Mouse (Mus musculus) limb, embryonic 11.5 days (tissue): ENCODE data around the gene Myo1d. TPM values are rescaled to one million over a fixed set of nuclear protein-coding genes. Genes with fewer than 3 reads are reported as not detected.

Source experiments
- ATAC-seq: fragments of 200-750 bp; cut with Nextera tagmentation; 2 replicates; pipeline ENCODE4 v1.8.0; 2017; ENCODE audit warnings: low read depth; ENCODE audit not compliant: insufficient number of reproducible peaks, low FRiP score, low TSS enrichment
- DNase-seq: peaks from one replicate; pipeline ENCODE4 v3.0.0-alpha.2; 2015; ENCODE audit warnings: low spot score
- H3K27ac ChIP-seq: fragments of 300-500 bp; sonication (generic); replicated peaks from 2 replicates; pipeline ENCODE4 v1.5.1; 2014; ENCODE audit warnings: low read depth, mild to moderate bottlenecking, low read length
- H3K27me3 ChIP-seq: fragments of 300-500 bp; sonication (generic); 2 replicates; pipeline ENCODE4 v1.6.1; 2014; ENCODE audit warnings: mild to moderate bottlenecking, low read length, mixed read lengths; ENCODE audit not compliant: control insufficient read depth, insufficient read depth
- H3K36me3 ChIP-seq: fragments of 300-500 bp; sonication (generic); 2 replicates; pipeline ENCODE4 v1.6.1; 2014; ENCODE audit warnings: mild to moderate bottlenecking, low read length, moderate library complexity, mixed read lengths; ENCODE audit not compliant: control insufficient read depth, insufficient read depth
- H3K4me1 ChIP-seq: fragments of 300-500 bp; sonication (generic); 2 replicates; pipeline ENCODE4 v1.6.1; 2014; ENCODE audit warnings: low read length, mixed read lengths; ENCODE audit not compliant: control insufficient read depth, insufficient read depth
- H3K4me2 ChIP-seq: fragments of 300-500 bp; sonication (generic); 2 replicates; pipeline ENCODE4 v1.6.1; 2014; ENCODE audit warnings: low read depth, mild to moderate bottlenecking, moderate library complexity; ENCODE audit not compliant: severe bottlenecking
- H3K4me3 ChIP-seq: fragments of 300-500 bp; sonication (generic); 2 replicates; pipeline ENCODE4 v1.5.1; 2014; ENCODE audit warnings: low read depth, low read length
- H3K9ac ChIP-seq: fragments of 300-500 bp; sonication (generic); 2 replicates; pipeline ENCODE4 v1.6.1; 2014; ENCODE audit warnings: mild to moderate bottlenecking, low read length
- H3K9me3 ChIP-seq: fragments of 300-500 bp; sonication (generic); 2 replicates; pipeline ENCODE4 v1.6.1; 2016; ENCODE audit warnings: low read length; ENCODE audit not compliant: control insufficient read depth
- WGBS: fragments of 180-500 bp; shearing (Covaris S2); extraction: QIAGEN DNeasy Blood & Tissue Kit; methylation state at CpG from one replicate; pipeline ENCODE4 v1.1.7; 2014; 5-methylcytosine and 5-hydroxymethylcytosine counted together
- polyA plus RNA-seq: library from polyadenylated mRNA; unstranded; fragments of >200 nt; fragmentation: Nextera tagmentation; extraction: Ambion mirVana; gene quantifications from 2 replicates; pipeline ENCODE4 v1.2.1, GENCODE M21; 2014

Myo1d gene
- polyA plus RNA-seq, 1 experiment from 2014 or later, result 6.2 TPM

GRCm38 (mm10) chr11:80485622-80486206 lies 294.1 kb downstream of the Myo1d start:
- no peak for ATAC-seq
- Histone ChIP-seq H3K4me1 (peaks cover 11% of the 10 kb centered on the region; the same call in 1 of the 2 replicates), H3K4me2 (no peak overlapping the region), H3K9me3 (no peaks in the 10 kb centered on the region), H3K27ac (no peak overlapping the region), H3K27me3 (no peaks in the 10 kb centered on the region), H3K36me3 (no peaks in the 10 kb centered on the region), H3K9ac (no peak overlapping the region), H3K4me3 (no peak overlapping the region)
- 83% methylated on average over 10 of the region's 10 CpGs for WGBS
- DNase-seq, result no peak

GRCm38 (mm10) chr11:80485120-80485551 lies 294.7 kb downstream of the Myo1d start:
- peaks cover 11% of the 10 kb centered on the region; the same call in 1 of the 2 replicates for H3K4me1 ChIP-seq

GRCm38 (mm10) chr11:80484191-80484791 lies 295.5 kb downstream of the Myo1d start:
- no peak overlapping the region for H3K4me3 ChIP-seq
- no peaks in the 10 kb centered on the region for H3K36me3 ChIP-seq
- H3K4me2 ChIP-seq, result no peak overlapping the region
- 0 out of 2 replicates have a peak overlapping the region, but pooled peaks have one; percentile 9 for H3K9ac ChIP-seq
- 46% methylated on average over 12 of the region's 12 CpGs for WGBS
- no peaks in the 10 kb centered on the region for H3K27me3 ChIP-seq
- no peak for DNase-seq
- ATAC-seq, result no peak
- peaks cover 7% of the 10 kb centered on the region; the same call in 1 of the 2 replicates for H3K4me1 ChIP-seq
- no peak overlapping the region for H3K27ac ChIP-seq
- no peaks in the 10 kb centered on the region for H3K9me3 ChIP-seq

More at GRCm38 (mm10) chr11:80485120-80485551, 294.7 kb downstream of the Myo1d start:
- 81% methylated on average over 9 of the region's 9 CpGs for WGBS
- Histone ChIP-seq H3K9ac (no peak overlapping the region), H3K27me3 (no peaks in the 10 kb centered on the region), H3K27ac (no peak overlapping the region), H3K36me3 (no peaks in the 10 kb centered on the region), H3K9me3 (no peaks in the 10 kb centered on the region), H3K4me3 (no peak overlapping the region), H3K4me2 (no peak overlapping the region)
- ATAC-seq (no peak), DNase-seq (no peak)

- Histone ChIP-seq H3K27me3 (no peaks in the 10 kb centered on the region), H3K27ac (no peak overlapping the region), H3K9me3 (no peaks in the 10 kb centered on the region), H3K4me1 (peaks cover 2% of the 10 kb centered on the region; the same call in 1 of the 2 replicates), H3K4me2 (no peak overlapping the region), H3K9ac (no peak overlapping the region), H3K36me3 (no peaks in the 10 kb centered on the region), H3K4me3 (no peak overlapping the region)
- ATAC-seq (no peak), DNase-seq (no peak)
- 78% methylated on average over 6 of the region's 6 CpGs for WGBS
These were observed 296.2 kb downstream of the Myo1d start for GRCm38 (mm10) chr11:80483536-80484067.

GRCm38 (mm10) chr11:80482921-80483320 lies 296.9 kb downstream of the Myo1d start:
- Histone ChIP-seq H3K4me1 (peaks cover 2% of the 10 kb centered on the region), H3K27me3 (no peaks in the 10 kb centered on the region), H3K4me3 (no peak overlapping the region), H3K4me2 (no peak overlapping the region), H3K27ac (no peak overlapping the region), H3K36me3 (no peaks in the 10 kb centered on the region), H3K9ac (no peak overlapping the region), H3K9me3 (no peaks in the 10 kb centered on the region)
- 91% methylated on average over 7 of the region's 7 CpGs for WGBS
- ATAC-seq (no peak), DNase-seq (no peak)

- WGBS, result 77% methylated on average over 10 of the region's 10 CpGs
- DNase-seq (no peak), ATAC-seq (no peak)
- no peak overlapping the region for H3K27ac ChIP-seq
- H3K27me3 ChIP-seq, result no peaks in the 10 kb centered on the region
- H3K4me1 ChIP-seq, result peaks cover 7% of the 10 kb centered on the region
- no peaks in the 10 kb centered on the region for H3K9me3 ChIP-seq
- H3K9ac ChIP-seq, result no peak overlapping the region
- no peak overlapping the region for H3K4me3 ChIP-seq
- H3K36me3 ChIP-seq, result no peaks in the 10 kb centered on the region
- no peak overlapping the region for H3K4me2 ChIP-seq
These were observed 297.5 kb downstream of the Myo1d start for GRCm38 (mm10) chr11:80482347-80482746.

- DNase-seq (no peak), ATAC-seq (no peak)
- peaks cover 7% of the 10 kb centered on the region for H3K4me1 ChIP-seq
- no peaks in the 10 kb centered on the region for H3K36me3 ChIP-seq
- no peaks in the 10 kb centered on the region for H3K9me3 ChIP-seq
- no peak overlapping the region for H3K9ac ChIP-seq
- no peak overlapping the region for H3K4me2 ChIP-seq
- WGBS, result 82% methylated on average over 13 of the region's 13 CpGs
- H3K27ac ChIP-seq, result no peak overlapping the region
- no peaks in the 10 kb centered on the region for H3K27me3 ChIP-seq
- no peak overlapping the region for H3K4me3 ChIP-seq
These were observed 298.3 kb downstream of the Myo1d start for GRCm38 (mm10) chr11:80481409-80482050.
